In genomic region chr6:38662714-38663615, GRCm38 (mm10) we compare ENCODE assay signal across 8 mouse cellular contexts. TPM values are rescaled to one million over a fixed set of nuclear protein-coding genes. Genes with fewer than 3 reads are reported as not detected.
DNase-seq lines count a peak whose midpoint lies in the region; ATAC-seq and TF ChIP-seq lines count a peak whose summit lies in the region.

TSS of gene Clec2l (plus strand) at chr6:38663069.

- peaks cover 8% of the 10 kb centered on the region for H3K27me3 ChIP-seq in embryonic facial prominence, embryonic 14.5 days (replicated peaks; ENCODE audit: control insufficient read depth, insufficient read depth, low read length)
- 0 out of 2 replicates have a peak, but pooled peaks cover 6% of the 10 kb centered on the region for H3K27me3 ChIP-seq in hindbrain, embryonic 15.5 days
- H3K27me3 ChIP-seq in myocyte (ENCODE audit: control insufficient read depth, insufficient read depth, insufficient read length) = peaks cover 63% of the 10 kb centered on the region

- peak within 1 kb of the TSS; percentile 56 for H3K4me3 ChIP-seq in embryonic facial prominence, embryonic 14.5 days (ENCODE audit: low read depth, low read length)
- H3K4me3 ChIP-seq in hindbrain, embryonic 15.5 days = peak within 1 kb of the TSS; percentile 64
- H3K4me3 ChIP-seq in myocyte = no peak within 1 kb of the TSS

- H3K9me3 ChIP-seq in embryonic facial prominence, embryonic 14.5 days (ENCODE audit: control insufficient read depth, low read length) = no peaks in the 10 kb centered on the region
- H3K9me3 ChIP-seq in hindbrain, embryonic 15.5 days = no peaks in the 10 kb centered on the region

- peak; percentile 80 for ATAC-seq in embryonic facial prominence, embryonic 14.5 days (ENCODE audit: low read depth)
- peak; percentile 89 for ATAC-seq in hindbrain, embryonic 15.5 days (ENCODE audit: low FRiP score, low read depth)

- H3K9ac ChIP-seq in embryonic facial prominence, embryonic 14.5 days (ENCODE audit: low read depth, low read length) = peak within 1 kb of the TSS; percentile 72
- H3K9ac ChIP-seq in hindbrain, embryonic 15.5 days = peak within 1 kb of the TSS; percentile 69

- no peaks in the 10 kb centered on the region; the same call in 1 of the 2 replicates for H3K4me1 ChIP-seq in embryonic facial prominence, embryonic 14.5 days (ENCODE audit: control insufficient read depth, insufficient read depth, low read length)
- peaks cover 15% of the 10 kb centered on the region for H3K4me1 ChIP-seq in hindbrain, embryonic 15.5 days (replicated peaks)

- peak; percentile 59 for DNase-seq in gastrocnemius, postnatal 10 days
- no peak for DNase-seq in gastrocnemius, adult 8-10 months (ENCODE audit: low spot score in 2 of 2)
- peak; percentile 60 to 79 for DNase-seq in adrenal gland, postnatal 36 days
- peak; percentile 43 for DNase-seq in embryonic facial prominence, embryonic 14.5 days (ENCODE audit: low spot score)
- DNase-seq in left cerebral cortex, postnatal 4 days = peak; percentile 45
- DNase-seq in yolk sac, embryonic 10.5 days (ENCODE audit: low spot score) = no peak

- no peaks in the 10 kb centered on the region for H3K79me2 ChIP-seq in myocyte (ENCODE audit: control insufficient read depth, insufficient read depth)

- no peak within 1 kb of the TSS for H3K27ac ChIP-seq in embryonic facial prominence, embryonic 14.5 days (replicated peaks; ENCODE audit: low read depth, low read length)
- peak within 1 kb of the TSS; percentile 75 for H3K27ac ChIP-seq in hindbrain, embryonic 15.5 days (replicated peaks)

- no peak for TF ChIP-seq POLR2A in myocyte (IDR thresholded peaks at IDR 0.05; ENCODE audit: insufficient read length, low read depth)

- H3K4me2 ChIP-seq in embryonic facial prominence, embryonic 14.5 days (ENCODE audit: low read depth, low read length) = peak within 1 kb of the TSS; percentile 85
- H3K4me2 ChIP-seq in hindbrain, embryonic 15.5 days = peak within 1 kb of the TSS; percentile 87
- H3K4me2 ChIP-seq in myocyte (ENCODE audit: low read depth) = peak within 1 kb of the TSS; percentile 7

- H3K36me3 ChIP-seq in embryonic facial prominence, embryonic 14.5 days (ENCODE audit: control insufficient read depth, insufficient read depth, low read length) = no peaks in the 10 kb centered on the region
- H3K36me3 ChIP-seq in hindbrain, embryonic 15.5 days = no peaks in the 10 kb centered on the region
- no peaks in the 10 kb centered on the region for H3K36me3 ChIP-seq in myocyte (ENCODE audit: control insufficient read depth, insufficient read depth)

- no peak within 1 kb of the TSS for H3ac ChIP-seq in myocyte (ENCODE audit: control insufficient read depth, insufficient read length)

- intact Hi-C loops in left cerebral cortex, postnatal 4 days (cut with DNase I) = no loop called here

- 2% methylated on average over 17 of the region's 84 CpGs for WGBS in embryonic facial prominence, embryonic 14.5 days
- under 1% methylated on average over 56 of the region's 84 CpGs for whole genome bisulfite sequencing in hindbrain, embryonic 15.5 days

TF ChIP-seq in myocyte, 11 proteins besides CTCF, POLR2A, EP300 and RAD21:
- TF ChIP-seq CEBPB (IDR thresholded peaks at IDR 0.05; ENCODE audit: insufficient read depth, poor library complexity, severe bottlenecking) = no peak
- no peak for TF ChIP-seq MYOD1 (IDR thresholded peaks at IDR 0.05; ENCODE audit: control insufficient read depth in 1 of 3, insufficient read length in 2 of 3, low read depth in 2 of 3)
- TF ChIP-seq USF1 (IDR thresholded peaks at IDR 0.05; ENCODE audit: low read depth) = no peak
- no peak for TF ChIP-seq E2F4 (IDR thresholded peaks at IDR 0.05; ENCODE audit: insufficient read depth)
- TF ChIP-seq TCF3 (IDR thresholded peaks at IDR 0.05; ENCODE audit: insufficient read length, low read depth) = no peak
- TF ChIP-seq MYOG (IDR thresholded peaks at IDR 0.05; ENCODE audit: control insufficient read depth in 1 of 3, insufficient read depth in 1 of 3, insufficient read length in 2 of 3, low read depth in 2 of 3) = no peak
- TF ChIP-seq TCF12 (IDR thresholded peaks at IDR 0.05; ENCODE audit: insufficient read depth, poor library complexity, severe bottlenecking) = no peak
- no peak for TF ChIP-seq POLR2AphosphoS2 (IDR thresholded peaks at IDR 0.05; ENCODE audit: insufficient read length, low read depth)
- no peak for TF ChIP-seq MAX (IDR thresholded peaks at IDR 0.05; ENCODE audit: low read depth)
TF ChIP-seq in myocyte: peak in this region for 0.

RNA-seq across cellular contexts. Expression of gene Clec2l, which starts in this region (rescaled TPM):
- total RNA-seq in gastrocnemius, postnatal 10 days (2021) = 1 to 10 TPM; 1.2 TPM
- under 1 TPM in 2 of 4 experiments, not detected in 2; 0.22 to 0.27 TPM for total RNA-seq in gastrocnemius, adult 8-10 months (2022)
- total RNA-seq in adrenal gland, postnatal 36 days (2021) = 1 to 10 TPM in 1 of 2 experiments, under 1 TPM in 1; 0.99 to 4.1 TPM
- 2.7 and 3.3 TPM in 2 replicates for polyA plus RNA-seq in embryonic facial prominence, embryonic 14.5 days (2014; fragmentation: Nextera tagmentation; extraction: Ambion mirVana)
- polyA plus RNA-seq in hindbrain, embryonic 15.5 days (2015; fragmentation: Nextera tagmentation; extraction: Ambion mirVana) = 36.8 and 43.6 TPM in 2 replicates
- total RNA-seq in left cerebral cortex, postnatal 4 days (2021) = 10 to 100 TPM; 68.3 to 70.8 TPM
- 0.19 TPM for polyA plus RNA-seq in myocyte (2012; fragmentation: generic; extraction: Trizol)

Comparison
In these comparisons a context has a peak if more than half of its experiments do, and no peak if none do; other contexts are left out.
1. RNA of gene Clec2l (total RNA-seq): 68.3 to 70.8 TPM in left cerebral cortex, postnatal 4 days; 0.99 to 4.1 TPM in adrenal gland, postnatal 36 days, 1.2 TPM in gastrocnemius, postnatal 10 days and 0.22 to 0.27 TPM in gastrocnemius, adult 8-10 months; every median in the first group is over 10 times any median in the second.
2. DNase-seq: peak in gastrocnemius, postnatal 10 days (single experiment), adrenal gland, postnatal 36 days (2 of 2), embryonic facial prominence, embryonic 14.5 days (single experiment) and left cerebral cortex, postnatal 4 days (single experiment); none in gastrocnemius, adult 8-10 months (0 of 2) and yolk sac, embryonic 10.5 days (single experiment).
3. H3K4me2 ChIP-seq: peak in every context shown above with its lines; median percentile 87 in hindbrain, embryonic 15.5 days; 85 in embryonic facial prominence, embryonic 14.5 days; 7 in myocyte.